24 mouse cellular contexts compared by ENCODE assay signal in the genomic region with DNA sequence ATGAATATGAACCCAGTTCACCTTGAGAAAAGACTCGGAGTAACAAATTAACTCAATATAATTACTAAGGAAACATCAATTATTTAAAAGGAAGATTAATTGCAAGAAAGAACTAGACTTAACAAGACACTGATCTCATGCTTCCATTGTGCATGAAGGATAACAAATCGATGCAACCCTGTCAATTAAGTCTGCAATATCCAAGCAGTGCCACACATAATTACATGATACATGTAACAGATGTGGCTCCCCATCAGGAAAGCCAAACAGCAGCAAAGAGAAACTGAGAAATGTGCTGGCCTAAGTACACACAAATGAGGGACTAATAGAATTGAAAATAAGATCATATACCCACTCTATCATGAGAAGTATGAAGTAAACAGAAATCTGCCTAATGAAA.
"Had no signal": no experiment of that assay in that cellular context is flagged by ENCODE, and none has a peak within 500 bp of the region (broad histone marks: within the 10 kb centered on the region; RNA-seq: fewer than 3 reads in every experiment).

No protein-coding gene starts in this region.

- H3K27me3 ChIP-seq: limb, embryonic 13.5 days; liver, embryonic 12.5 days; liver, embryonic 15.5 days; lung, embryonic 15.5 days; megakaryocyte, embryonic 14.5 days; stomach, embryonic 15.5 days had no signal

- H3K36me3 ChIP-seq: limb, embryonic 10.5 days; limb, embryonic 13.5 days; liver, embryonic 12.5 days; liver, embryonic 15.5 days; lung, embryonic 15.5 days; midbrain, embryonic 10.5 days; stomach, embryonic 15.5 days had no signal

- H3K4me3 ChIP-seq: layer of hippocampus, adult 2 months; limb, embryonic 10.5 days; limb, embryonic 13.5 days; liver, embryonic 12.5 days; liver, embryonic 15.5 days; lung, embryonic 15.5 days; megakaryocyte, embryonic 14.5 days; midbrain, embryonic 10.5 days; stomach, embryonic 15.5 days had no signal

- H3K27ac ChIP-seq: kidney, postnatal 0 days; layer of hippocampus, adult 2 months; limb, embryonic 10.5 days; limb, embryonic 13.5 days; liver, embryonic 12.5 days; liver, embryonic 15.5 days; lung, embryonic 15.5 days; midbrain, embryonic 10.5 days; stomach, embryonic 15.5 days had no signal

- DNase-seq: kidney, adult 2 months; kidney, postnatal 25 days; layer of hippocampus, adult 9-11 months; liver; lung, adult 18-20 months; lung, postnatal 10 days; lung, postnatal 36 days; midbrain, embryonic 14.5 days; retina, postnatal 1 day; right cerebral cortex, postnatal 25 days; spleen, adult 18-20 months; thymus, adult 18-20 months; thymus, postnatal 4 days had no signal

- H3K9ac ChIP-seq: limb, embryonic 13.5 days; liver, embryonic 12.5 days; liver, embryonic 15.5 days; lung, embryonic 15.5 days; stomach, embryonic 15.5 days had no signal

- H3K9me3 ChIP-seq: limb, embryonic 10.5 days; limb, embryonic 13.5 days; liver, embryonic 12.5 days; liver, embryonic 15.5 days; lung, embryonic 15.5 days; midbrain, embryonic 10.5 days; stomach, embryonic 15.5 days had no signal

- ATAC-seq: intestine, postnatal 0 days; liver, embryonic 12.5 days had no signal

- H3K4me2 ChIP-seq: limb, embryonic 13.5 days; liver, embryonic 12.5 days; liver, embryonic 15.5 days; lung, embryonic 15.5 days; stomach, embryonic 15.5 days had no signal

- H3K4me1 ChIP-seq: limb, embryonic 10.5 days; liver, embryonic 12.5 days; liver, embryonic 15.5 days; lung, embryonic 15.5 days; megakaryocyte, embryonic 14.5 days; midbrain, embryonic 10.5 days; stomach, embryonic 15.5 days had no signal
